Mouse (Mus musculus) right cerebral cortex, postnatal 14 days (tissue): ENCODE measurements at regions not wholly inside any gene's neighbourhood (a gene's known extent, or its start where the extent isn't known, plus 50 kb on each side); places are given as distances from the start of the nearest gene placed in this dataset.

Source experiments
- DNase-seq: peaks from one replicate; pipeline ENCODE4 v3.0.0; 2022

- DNase-seq, result no peak
These were observed 550.4 kb downstream of the Gm597 start for GRCm38 (mm10) chr1:28229611-28230010.

DNA sequence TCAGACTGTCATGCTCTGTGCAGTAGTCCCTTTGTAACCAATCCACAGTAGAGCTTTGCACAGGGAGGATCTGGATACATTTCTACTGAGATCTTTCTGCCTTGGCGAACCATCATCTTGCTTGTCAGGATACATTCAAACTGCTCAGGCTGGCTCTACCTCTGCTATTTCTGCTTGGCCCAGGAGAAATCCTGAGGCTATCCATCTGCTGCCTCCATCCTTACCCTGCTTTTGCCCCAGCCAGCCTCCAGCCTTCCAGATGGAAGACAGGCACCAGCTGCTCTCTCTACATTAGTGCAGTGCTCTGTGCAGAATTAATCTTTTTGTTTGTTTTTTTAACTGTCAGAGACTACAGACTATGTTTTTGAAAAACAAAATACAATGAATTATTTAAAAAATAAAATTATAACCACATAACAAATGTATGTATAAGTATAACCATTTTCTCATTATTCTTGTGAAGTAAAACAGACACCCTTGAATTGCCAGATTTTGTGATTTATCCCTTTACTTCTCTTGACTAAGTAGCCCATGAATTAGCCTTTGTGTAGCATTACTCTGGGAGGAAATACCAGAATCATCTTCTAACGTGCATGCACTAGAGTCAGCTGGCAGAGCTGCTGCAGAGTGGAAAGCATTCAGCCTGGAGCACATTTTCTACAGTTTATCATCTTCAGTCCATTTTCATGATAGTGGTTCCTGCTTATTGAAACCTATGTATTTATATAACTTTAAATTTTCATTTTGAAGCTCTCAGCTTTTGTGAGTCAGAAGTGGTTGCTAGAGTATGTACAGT lies 565.6 kb downstream of the Gm597 start:
- DNase-seq, result peak; percentile 5
